Mouse (Mus musculus): Measurements from ENCODE around the gene Gramd2.
A peak's percentile ranks its signal among the peaks of the same experiment; 100 is the strongest.
"Not testable (repeated sequence)": the region's sequence is repeated elsewhere in the genome, so short reads cannot be mapped to it uniquely, and the experiment has no call there.

Gene Gramd2

GRCm38 (mm10) chr9:59723791-59724442 is 44.0 kb downstream of the Gramd2 start:
- peak; percentile 47 to 55 for DNase-seq

GRCm38 (mm10) chr9:59725515-59725914 is 45.6 kb downstream of the Gramd2 start:
- no peak for DNase-seq

DNA sequence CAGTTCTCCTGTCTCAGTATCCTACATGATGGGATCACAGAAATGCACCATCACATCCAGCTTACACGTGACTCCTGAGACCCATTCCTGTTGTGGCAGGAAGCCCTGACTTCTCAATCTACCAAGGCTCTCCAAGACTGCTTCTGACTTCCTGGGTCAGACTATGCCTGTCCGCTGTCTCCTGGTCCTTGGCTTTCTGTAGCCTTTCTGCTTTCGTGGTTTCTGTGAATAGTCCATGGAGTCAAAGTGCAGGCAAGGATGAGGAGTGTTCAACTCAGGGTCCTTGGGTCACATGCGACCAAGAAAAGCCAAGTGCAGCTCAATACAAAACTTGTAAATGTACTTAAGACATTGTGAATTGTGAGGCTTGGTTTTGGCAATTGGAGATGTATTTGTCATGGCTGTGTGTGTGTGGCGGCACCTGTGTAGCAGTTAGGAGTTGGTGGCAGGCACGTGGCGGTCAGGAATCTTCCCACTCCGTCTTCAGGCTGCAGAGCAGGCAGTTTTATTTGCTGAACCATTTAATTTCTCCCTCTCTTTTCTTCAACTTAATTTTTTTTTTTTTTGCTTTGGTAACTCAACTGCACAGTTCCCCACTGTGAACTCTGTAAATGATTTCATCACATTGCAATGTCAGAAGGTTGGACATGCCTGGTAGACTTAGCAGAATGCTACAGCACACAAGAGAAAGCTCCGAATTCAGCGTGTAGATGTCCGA is 47.8 kb downstream of the Gramd2 start:
- DNase-seq = no peak

GRCm38 (mm10) chr9:59731136-59731535 is 51.2 kb downstream of the Gramd2 start:
- DNase-seq = no peak

DNA sequence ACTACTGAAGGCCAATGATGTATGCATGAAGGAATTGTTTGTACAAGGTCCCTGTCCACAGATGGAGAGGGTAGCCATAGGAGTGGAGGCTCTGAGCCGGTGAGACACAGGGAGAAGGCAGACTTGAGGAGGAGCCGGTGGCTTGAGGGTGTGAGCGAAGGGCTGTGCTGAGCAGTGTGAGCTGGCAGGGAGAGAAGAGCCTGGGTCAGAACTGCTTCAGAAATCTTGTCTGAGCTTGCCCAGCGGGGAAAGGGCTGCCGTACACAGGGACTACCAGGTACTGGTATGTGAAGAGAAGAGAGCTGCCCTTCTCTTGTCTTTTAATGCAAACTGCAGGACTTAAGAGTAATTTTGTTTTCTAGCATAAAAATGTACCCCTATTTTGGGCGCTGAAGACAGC is 53.1 kb downstream of the Gramd2 start:
- no peak for DNase-seq

GRCm38 (mm10) chr9:59735394-59735793 is 55.5 kb downstream of the Gramd2 start:
- DNase-seq = no peak

DNA sequence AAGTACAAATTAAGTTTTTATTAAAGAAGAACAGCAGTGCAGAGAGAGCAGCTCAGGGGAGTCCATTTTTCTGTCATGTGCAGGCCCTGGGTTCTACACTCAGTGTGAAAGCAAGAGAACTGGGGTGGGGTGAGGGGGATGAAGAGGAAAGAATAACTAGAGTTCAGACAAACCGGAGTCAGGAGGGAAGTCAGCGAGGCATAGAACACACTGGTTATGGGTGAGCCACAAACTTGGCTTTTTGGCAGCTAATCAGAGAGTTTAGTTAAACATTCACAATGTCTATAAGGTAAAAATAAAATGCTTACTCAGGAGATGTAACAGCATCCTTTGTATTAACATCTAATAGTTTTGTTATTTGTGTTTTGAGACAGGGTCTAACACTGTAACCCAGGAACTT is 60.6 kb downstream of the Gramd2 start:
- DNase-seq = no peak

DNA sequence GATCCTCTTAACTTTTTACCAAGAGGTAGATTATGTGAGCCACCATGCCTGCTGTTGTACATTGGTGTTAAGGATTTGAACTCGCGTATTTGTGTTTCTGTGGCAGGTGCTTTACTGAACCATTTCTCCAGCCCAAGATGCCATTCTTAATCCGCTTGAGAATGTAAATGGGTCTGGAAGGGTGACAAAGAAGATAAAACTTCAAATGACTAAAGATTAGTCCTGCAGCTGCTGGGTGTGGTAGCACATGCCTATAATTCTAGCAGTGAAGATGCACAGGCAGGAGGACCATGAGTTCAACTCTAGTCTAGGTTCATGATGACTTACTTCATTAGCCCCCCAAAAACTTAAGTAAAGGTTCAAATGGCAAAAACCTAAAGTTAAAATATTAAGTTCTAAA is 64.0 kb downstream of the Gramd2 start:
- DNase-seq = no peak

DNA sequence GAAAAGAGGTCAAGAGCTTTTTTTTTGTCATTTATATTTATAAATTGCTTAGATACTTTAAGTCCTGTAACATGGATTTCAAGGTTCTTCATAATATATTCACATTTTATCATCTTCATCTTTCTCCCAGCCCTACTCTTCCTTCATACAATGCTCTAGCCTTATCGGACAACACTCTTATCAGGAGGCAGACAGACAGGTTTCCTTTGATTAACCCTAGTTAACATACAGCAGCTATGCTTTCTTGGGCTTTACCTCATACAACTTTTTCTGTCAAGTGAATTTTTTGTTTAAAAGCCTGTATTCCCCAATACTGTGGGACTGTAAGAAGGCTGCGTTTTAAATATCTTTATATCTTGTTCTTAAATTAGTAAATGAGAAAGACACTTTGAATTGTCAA is 68.4 kb downstream of the Gramd2 start:
- DNase-seq = no peak

DNA sequence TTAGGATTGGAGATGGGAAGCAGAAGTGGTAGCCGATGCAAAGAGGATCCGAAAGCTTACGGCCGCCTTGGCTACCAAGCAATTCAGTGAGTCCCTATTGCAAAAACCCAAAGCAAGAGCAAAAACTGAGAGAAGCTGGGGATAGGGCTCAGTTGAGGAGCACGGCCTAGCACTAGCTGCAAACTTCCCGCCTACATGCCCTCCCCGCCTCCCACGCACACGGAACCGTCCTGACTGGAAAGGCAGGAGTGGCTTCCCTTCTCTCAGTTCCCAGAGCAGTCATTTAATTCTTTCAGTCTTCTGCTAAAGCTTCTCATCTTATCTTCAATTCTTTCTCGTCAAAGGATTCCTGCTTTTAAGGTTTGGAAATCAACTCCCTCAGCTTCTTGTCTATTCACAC is 69.0 kb downstream of the Gramd2 start:
- peak in 1 of 2 experiments; percentile 15 for DNase-seq

DNA sequence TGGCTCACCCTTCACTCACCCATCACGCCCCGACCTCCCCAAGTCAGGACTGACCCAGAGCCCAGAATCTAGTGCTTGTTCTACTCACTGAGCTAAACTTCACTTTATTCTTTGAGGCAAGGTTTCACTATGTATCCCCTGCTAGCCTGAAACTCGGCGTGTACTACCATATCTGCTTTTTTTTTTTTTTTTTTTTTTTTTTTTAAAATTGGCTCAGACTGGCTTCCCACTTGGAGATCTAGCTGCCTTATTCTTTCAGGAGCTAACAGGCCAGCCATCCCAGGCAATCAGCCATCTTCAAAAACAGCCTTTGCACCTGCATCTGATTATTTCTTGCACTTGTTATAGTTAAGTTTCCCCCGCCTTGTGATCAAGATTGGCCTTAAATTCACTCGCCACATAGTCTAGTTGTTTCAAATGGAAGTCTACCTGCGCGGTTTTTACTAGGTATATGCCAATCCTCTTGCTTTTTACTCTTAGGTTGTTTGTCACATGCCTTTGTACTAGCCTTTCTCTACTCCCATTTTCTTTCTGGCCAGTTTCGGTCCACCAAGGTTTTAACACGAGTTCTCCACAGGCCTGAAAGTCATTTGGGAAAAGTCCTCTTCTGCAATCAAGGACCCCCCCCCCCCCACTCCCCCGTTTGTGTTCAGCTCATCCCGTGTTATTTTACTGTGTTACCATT is 69.8 kb downstream of the Gramd2 start:
- no peak for DNase-seq

DNA sequence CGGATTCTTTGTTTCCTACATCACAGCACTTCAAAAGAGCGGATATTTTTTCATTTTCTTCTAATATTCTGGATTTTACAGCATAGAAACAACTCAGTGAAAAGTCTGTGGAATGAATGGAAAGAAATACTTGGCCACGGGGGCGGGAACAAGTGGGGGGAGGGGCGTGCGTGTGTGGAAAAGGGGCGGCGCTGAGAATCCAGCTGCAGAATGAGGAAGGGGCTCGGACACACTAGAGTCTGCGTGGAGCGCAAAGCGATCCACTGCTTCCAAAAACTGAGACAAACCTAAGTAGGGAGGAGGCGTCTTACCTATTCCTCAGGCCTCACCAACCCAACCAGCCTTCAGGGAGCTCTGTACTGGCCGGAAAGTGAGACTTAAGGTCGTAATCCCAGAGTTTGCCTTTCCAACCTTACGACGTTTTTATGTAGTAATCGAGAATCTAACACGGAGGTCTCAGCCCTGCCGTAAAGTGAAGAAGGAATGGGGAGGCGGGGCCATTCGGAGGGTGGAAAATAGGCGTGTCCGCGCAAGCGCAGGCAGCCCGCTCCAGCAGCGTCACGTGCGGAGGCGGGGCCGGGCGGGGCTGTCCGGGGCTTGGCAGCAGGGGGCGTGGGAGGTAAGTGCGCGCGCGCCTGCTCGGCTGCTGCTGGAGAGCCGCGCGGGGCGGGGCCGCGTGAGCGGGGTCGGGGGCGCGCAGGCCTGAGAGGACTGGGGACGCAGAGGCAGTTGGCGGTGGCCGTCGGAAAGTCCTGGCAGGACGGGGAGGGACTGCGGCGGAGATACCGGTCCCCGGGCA is 70.5 kb downstream of the Gramd2 start, which contains the start of the genes Senp8 and Myo9a:
Senp8 (minus strand) TSS at position 444 of the 799 bp plus-strand sequence.
Myo9a (plus strand) TSS at position 630 of the 799 bp plus-strand sequence.
- peak; percentile 100 for DNase-seq

- DNase-seq = peak in 1 of 2 experiments; percentile 84
Measured at GRCm38 (mm10) chr9:59751066-59751581, 71.2 kb downstream of the Gramd2 start.

GRCm38 (mm10) chr9:59751966-59752365 is 72.0 kb downstream of the Gramd2 start:
- DNase-seq = peak in 1 of 2 experiments; percentile 17

DNA sequence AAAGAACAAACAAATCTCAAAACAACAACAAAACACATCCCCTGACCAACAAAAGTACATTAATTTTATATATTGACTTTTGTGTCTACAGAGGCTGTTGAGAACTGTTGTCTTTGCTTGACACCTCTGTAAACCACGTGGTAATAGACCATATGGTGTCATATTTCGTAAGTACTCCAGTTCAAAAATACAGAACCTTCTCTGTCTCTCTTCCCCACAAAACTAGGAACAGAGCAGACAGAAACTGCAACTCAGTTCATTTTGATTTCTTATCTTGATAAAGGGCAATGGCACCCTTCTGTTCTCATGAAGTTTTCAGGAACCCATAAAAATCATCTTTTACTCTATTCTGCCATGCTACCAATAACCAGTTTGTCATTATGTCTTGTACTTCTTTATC is 75.3 kb downstream of the Gramd2 start:
- DNase-seq = no peak

GRCm38 (mm10) chr9:59757016-59757415 is 77.1 kb downstream of the Gramd2 start:
- not testable (repeated sequence) for DNase-seq

GRCm38 (mm10) chr9:59760515-59760914 is 80.6 kb downstream of the Gramd2 start:
- DNase-seq = peak in 1 of 2 experiments; percentile 11

GRCm38 (mm10) chr9:59766966-59767461 is 87.1 kb downstream of the Gramd2 start:
- not testable (repeated sequence) for DNase-seq

Measured in cerebellum, postnatal 25 days (tissue).